Mouse (Mus musculus) intestine, embryonic 15.5 days (tissue): Measurements from ENCODE around the gene Hsd17b1. TPM values are rescaled to one million over a fixed set of nuclear protein-coding genes. Genes with fewer than 3 reads are reported as not detected.

Source experiments
- ATAC-seq: fragments of 200-750 bp; cut with Nextera tagmentation; 2 replicates; pipeline ENCODE4 v1.8.0; 2017; ENCODE audit warnings: moderate TSS enrichment, moderate library complexity
- H3K27ac ChIP-seq: fragments of 300-500 bp; sonication (generic); 2 replicates; pipeline ENCODE4 v1.5.1; 2015; ENCODE audit warnings: mild to moderate bottlenecking, inconsistent platforms
- H3K27me3 ChIP-seq: fragments of 300-500 bp; sonication (generic); replicated peaks from 2 replicates; pipeline ENCODE4 v1.6.1; 2015; ENCODE audit warnings: inconsistent platforms
- H3K36me3 ChIP-seq: fragments of 300-500 bp; sonication (generic); 2 replicates; pipeline ENCODE4 v1.6.1; 2015; ENCODE audit warnings: inconsistent platforms
- H3K4me1 ChIP-seq: fragments of 300-500 bp; sonication (generic); replicated peaks from 2 replicates; pipeline ENCODE4 v1.6.1; 2015; ENCODE audit warnings: inconsistent platforms
- H3K4me2 ChIP-seq: fragments of 300-500 bp; sonication (generic); replicated peaks from 2 replicates; pipeline ENCODE4 v1.6.1; 2015; ENCODE audit warnings: mild to moderate bottlenecking, inconsistent platforms
- H3K4me3 ChIP-seq: fragments of 300-500 bp; sonication (generic); replicated peaks from 2 replicates; pipeline ENCODE4 v1.5.1; 2015; ENCODE audit warnings: inconsistent platforms
- H3K9ac ChIP-seq: fragments of 300-500 bp; sonication (generic); 2 replicates; pipeline ENCODE4 v1.6.1; 2015; ENCODE audit warnings: inconsistent platforms
- H3K9me3 ChIP-seq: fragments of 300-500 bp; sonication (generic); 2 replicates; pipeline ENCODE4 v1.6.1; 2016; ENCODE audit warnings: inconsistent platforms
- WGBS: fragments of 180-500 bp; shearing (Covaris S2); methylation state at CpG from one replicate; pipeline ENCODE4 v1.1.7; 2015; 5-methylcytosine and 5-hydroxymethylcytosine counted together
- polyA plus RNA-seq: library from polyadenylated mRNA; unstranded; fragments of >200 nt; fragmentation: Nextera tagmentation; extraction: Ambion mirVana; gene quantifications from 2 replicates; pipeline ENCODE4 v1.2.1, GENCODE M21; 2015

Gene Hsd17b1
- polyA plus RNA-seq, 1 experiment from 2014 or later = not detected

DNA sequence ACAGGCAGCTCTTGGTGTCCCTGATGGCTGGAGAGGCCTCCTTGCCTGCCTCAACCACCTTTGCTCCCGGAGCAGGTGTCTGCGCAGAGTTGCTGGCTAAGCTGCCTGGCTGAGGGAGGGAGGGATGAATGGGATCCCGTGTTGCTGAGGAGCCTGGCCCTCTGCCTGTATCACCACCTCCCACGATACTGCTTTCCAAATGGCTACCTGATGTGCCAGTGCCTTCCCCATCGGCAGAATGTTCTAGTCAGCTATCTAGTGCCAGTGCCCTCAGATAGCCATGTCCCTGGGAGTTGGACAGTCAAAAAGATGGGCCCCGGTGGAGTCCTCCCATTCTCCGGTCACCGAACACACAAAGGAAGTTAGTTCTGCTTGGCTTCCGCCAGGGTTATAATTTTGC lies 27.9 kb upstream of the Hsd17b1 start:
- Histone ChIP-seq H3K36me3 (peaks cover 8% of the 10 kb centered on the region; the same call in 1 of the 2 replicates), H3K4me2 (no peak overlapping the region), H3K9ac (no peak overlapping the region), H3K27me3 (no peaks in the 10 kb centered on the region), H3K4me3 (no peak overlapping the region), H3K27ac (no peak overlapping the region), H3K9me3 (no peaks in the 10 kb centered on the region), H3K4me1 (0 out of 2 replicates have a peak, but pooled peaks cover 5% of the 10 kb centered on the region)
- 92% methylated on average over 9 of the region's 9 CpGs for WGBS
- ATAC-seq = no peak

DNA sequence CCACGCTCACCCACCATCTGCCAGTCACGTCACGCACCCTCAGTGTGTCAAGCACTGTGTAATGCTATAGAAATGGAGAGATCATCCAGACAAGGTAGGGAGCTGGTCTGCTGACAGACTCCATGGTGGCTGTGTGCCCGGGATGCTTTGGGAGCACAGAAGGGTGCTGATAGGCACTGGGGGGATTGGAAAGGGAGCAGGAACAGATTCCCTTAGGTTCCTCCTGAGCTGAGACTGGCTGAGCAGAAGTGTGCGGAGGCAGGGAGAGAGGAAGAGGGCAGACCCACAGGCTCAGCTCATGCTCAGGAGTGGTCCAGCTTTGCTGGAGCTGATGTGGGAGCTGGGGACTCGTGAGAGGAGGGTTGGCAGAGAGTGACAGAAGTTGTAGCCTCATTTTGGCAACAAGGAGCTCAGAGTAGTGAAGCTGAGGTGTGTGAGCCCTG lies 27.1 kb upstream of the Hsd17b1 start:
- peaks cover 5% of the 10 kb centered on the region; the same call in 1 of the 2 replicates for H3K36me3 ChIP-seq
- H3K4me3 ChIP-seq = no peak overlapping the region
- no peaks in the 10 kb centered on the region for H3K9me3 ChIP-seq
- 91% methylated on average over 6 of the region's 6 CpGs for WGBS
- no peak overlapping the region for H3K27ac ChIP-seq
- ATAC-seq = no peak
- H3K4me2 ChIP-seq = no peak overlapping the region
- H3K4me1 ChIP-seq = peaks cover 8% of the 10 kb centered on the region; the same call in 1 of the 2 replicates
- H3K9ac ChIP-seq = no peak overlapping the region
- no peaks in the 10 kb centered on the region for H3K27me3 ChIP-seq

DNA sequence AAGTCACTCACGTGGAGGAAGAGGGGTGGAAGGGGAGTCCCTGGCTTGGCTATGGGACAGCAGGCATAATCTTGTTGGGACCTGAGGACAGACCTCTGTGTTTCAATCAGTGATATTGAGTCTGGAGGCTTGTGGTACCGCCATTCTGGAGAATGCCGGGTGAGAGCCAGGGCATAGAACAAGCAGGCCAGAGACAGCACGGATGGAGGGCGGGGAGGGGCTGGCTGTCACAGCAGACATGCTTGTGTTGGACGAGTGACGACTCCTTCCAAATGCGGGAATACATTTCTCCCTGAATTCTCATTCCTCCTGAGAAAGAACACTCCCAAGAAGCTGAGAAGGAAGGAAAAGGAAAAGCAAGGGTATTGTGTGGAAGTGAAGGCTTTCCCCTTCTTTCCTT lies 26.6 kb upstream of the Hsd17b1 start:
- ATAC-seq = no peak
- peaks cover 5% of the 10 kb centered on the region; the same call in 1 of the 2 replicates for H3K36me3 ChIP-seq
- whole genome bisulfite sequencing = 85% methylated on average over 8 of the region's 8 CpGs
- no peak overlapping the region for H3K4me3 ChIP-seq
- H3K4me1 ChIP-seq = peaks cover 14% of the 10 kb centered on the region
- no peak overlapping the region for H3K4me2 ChIP-seq
- H3K9me3 ChIP-seq = no peaks in the 10 kb centered on the region
- H3K9ac ChIP-seq = no peak overlapping the region
- no peaks in the 10 kb centered on the region for H3K27me3 ChIP-seq
- no peak overlapping the region for H3K27ac ChIP-seq

DNA sequence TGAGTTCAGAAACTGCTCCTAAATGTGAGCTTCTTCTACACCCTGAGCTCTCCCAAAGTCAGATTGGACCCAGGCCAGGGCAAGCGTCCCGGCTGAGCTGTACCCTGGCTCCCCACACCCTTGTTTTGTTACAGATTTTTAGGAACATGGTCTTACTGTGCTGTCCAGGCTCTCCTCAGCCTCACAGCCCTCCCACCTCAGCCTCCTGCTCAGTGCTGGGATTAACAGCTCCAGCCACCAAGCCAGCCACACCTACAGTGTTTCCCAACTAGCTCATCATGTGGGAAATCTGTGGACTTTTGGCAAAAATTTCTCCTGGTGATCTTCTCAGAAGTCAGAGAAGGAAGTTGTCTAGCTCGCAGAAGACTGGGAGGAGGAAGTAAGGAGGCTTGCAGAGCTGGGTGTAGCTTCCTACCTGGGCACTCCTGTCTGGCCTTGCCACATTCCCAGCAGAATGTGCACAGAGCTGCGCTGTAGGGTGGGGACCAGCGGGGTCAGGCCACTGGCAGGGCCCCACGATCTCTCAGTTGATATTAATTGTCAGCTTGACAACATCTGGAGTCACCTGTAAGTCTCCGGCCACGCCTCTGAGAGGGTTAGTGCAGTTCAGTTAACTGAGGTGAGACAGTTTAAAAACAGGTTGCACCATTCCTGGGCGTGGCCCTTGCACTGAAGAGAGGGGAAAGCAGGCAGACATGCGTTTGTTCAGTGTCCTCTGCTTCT lies 25.3 kb upstream of the Hsd17b1 start:
- Histone ChIP-seq H3K9ac (no peak overlapping the region), H3K36me3 (peaks cover 5% of the 10 kb centered on the region; the same call in 1 of the 2 replicates), H3K4me2 (no peak overlapping the region), H3K9me3 (no peaks in the 10 kb centered on the region), H3K4me1 (peaks cover 26% of the 10 kb centered on the region), H3K4me3 (no peak overlapping the region), H3K27ac (peak overlapping the region; percentile 65), H3K27me3 (no peaks in the 10 kb centered on the region)
- 70% methylated on average over 10 of the region's 10 CpGs for WGBS
- peak; percentile 79 for ATAC-seq

DNA sequence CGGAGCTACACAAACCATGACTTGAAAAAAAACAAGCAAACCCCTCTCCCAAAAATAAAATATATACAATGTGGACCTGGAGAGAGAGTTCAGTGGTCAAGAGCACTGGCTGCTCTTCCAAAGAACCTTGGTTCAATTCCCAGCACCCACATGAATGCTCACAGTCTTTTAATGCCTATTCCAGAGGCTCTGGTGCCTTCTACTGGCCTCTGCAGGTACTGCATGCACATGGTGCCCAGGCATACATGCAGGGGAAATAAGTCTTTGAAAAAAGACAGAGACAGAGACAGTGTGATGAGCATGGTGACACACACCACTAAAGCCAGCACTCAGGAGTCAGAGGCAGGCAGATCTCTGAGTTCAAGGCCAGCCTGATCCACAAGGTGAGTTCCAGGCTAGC lies 24.2 kb upstream of the Hsd17b1 start:
- H3K27ac ChIP-seq = no peak overlapping the region
- 94% methylated on average over 1 of the region's 1 CpGs for WGBS
- ATAC-seq = no peak

DNA sequence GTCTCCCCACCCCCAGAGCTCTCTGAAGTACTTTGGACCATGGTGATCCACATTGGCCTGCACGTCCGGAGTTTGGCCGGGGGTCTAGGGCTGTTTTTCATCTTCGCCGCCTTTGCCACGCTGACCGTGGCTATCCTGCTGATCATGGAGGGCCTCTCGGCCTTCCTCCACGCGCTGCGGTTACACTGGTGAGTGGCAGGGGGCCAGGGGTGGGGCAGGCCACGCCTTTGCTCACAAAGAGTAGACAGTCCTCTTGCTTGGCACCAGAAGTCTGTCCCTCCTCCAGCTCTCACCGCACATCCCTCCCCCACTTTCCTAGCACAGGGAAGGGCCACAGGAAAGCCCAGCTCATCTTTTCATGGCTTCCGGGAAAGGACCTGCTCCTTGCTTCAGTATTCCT lies 22.8 kb upstream of the Hsd17b1 start:
- Histone ChIP-seq H3K4me1 (peaks cover 43% of the 10 kb centered on the region), H3K27ac (no peak overlapping the region)

More for the DNA sequence above, 24.2 kb upstream of the Hsd17b1 start:
- Histone ChIP-seq H3K4me3 (no peak overlapping the region), H3K4me1 (peaks cover 34% of the 10 kb centered on the region), H3K9ac (no peak overlapping the region), H3K9me3 (no peaks in the 10 kb centered on the region), H3K27me3 (no peaks in the 10 kb centered on the region), H3K36me3 (no peaks in the 10 kb centered on the region), H3K4me2 (no peak overlapping the region)

DNA sequence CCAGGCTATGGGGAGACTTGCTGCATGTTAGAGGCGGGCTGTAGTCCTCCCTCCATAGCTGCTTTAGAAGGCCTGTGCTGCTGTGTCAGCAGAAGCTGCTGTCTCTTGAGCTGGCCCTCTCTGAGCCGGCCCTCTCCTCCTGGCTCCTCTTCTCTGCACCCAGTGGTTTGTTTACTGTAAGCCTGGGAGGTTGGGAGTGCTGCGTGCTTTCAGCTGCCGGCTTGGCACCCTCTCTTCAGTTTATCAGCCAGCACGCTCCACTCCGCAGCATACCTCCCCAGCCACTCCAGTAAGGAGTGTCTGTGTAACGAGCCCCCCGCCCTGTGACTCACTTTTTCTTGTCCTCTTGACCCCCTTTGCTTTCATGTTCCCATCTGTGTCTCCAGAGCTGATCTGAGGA lies 21.3 kb upstream of the Hsd17b1 start:
- Histone ChIP-seq H3K27ac (peak overlapping the region; percentile 89), H3K9me3 (no peaks in the 10 kb centered on the region), H3K27me3 (no peaks in the 10 kb centered on the region), H3K4me2 (peak overlapping the region; percentile 22), H3K9ac (peak overlapping the region; percentile 8; the same call in 1 of the 2 replicates), H3K4me3 (no peak overlapping the region), H3K36me3 (no peaks in the 10 kb centered on the region), H3K4me1 (peaks cover 49% of the 10 kb centered on the region)
- WGBS = 21% methylated on average over 8 of the region's 8 CpGs
- peak; percentile 68 for ATAC-seq

More for the DNA sequence above, 22.8 kb upstream of the Hsd17b1 start:
- Histone ChIP-seq H3K9ac (no peak overlapping the region), H3K4me3 (no peak overlapping the region), H3K4me2 (no peak overlapping the region), H3K27me3 (no peaks in the 10 kb centered on the region), H3K36me3 (no peaks in the 10 kb centered on the region), H3K9me3 (no peaks in the 10 kb centered on the region)
- 73% methylated on average over 14 of the region's 14 CpGs for WGBS
- no peak for ATAC-seq

DNA sequence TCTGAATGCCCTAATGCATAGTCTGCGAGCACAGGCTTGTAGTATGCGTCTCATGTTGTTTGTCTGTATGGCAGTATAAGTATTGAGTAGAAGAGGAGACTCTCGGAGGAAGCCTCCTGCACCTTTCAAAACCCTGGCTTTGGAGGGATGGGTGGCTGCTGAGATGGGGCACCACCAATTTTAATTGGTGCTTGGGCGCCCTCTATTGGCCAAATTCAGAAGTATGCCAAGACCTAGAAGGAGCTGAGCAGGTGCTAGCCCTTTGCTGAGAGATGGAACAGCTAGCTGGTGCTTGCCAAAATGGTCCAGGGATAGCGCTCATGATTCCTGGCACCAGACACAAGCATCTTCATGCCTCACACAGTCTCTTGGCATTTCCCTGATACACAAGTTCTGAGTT lies 20.4 kb upstream of the Hsd17b1 start:
- Histone ChIP-seq H3K27ac (peak overlapping the region; percentile 89), H3K36me3 (no peaks in the 10 kb centered on the region), H3K4me3 (no peak overlapping the region), H3K4me1 (peaks cover 55% of the 10 kb centered on the region), H3K27me3 (no peaks in the 10 kb centered on the region), H3K9me3 (no peaks in the 10 kb centered on the region), H3K9ac (no peak overlapping the region), H3K4me2 (no peak overlapping the region)
- ATAC-seq = no peak
- WGBS = 25% methylated on average over 5 of the region's 5 CpGs

DNA sequence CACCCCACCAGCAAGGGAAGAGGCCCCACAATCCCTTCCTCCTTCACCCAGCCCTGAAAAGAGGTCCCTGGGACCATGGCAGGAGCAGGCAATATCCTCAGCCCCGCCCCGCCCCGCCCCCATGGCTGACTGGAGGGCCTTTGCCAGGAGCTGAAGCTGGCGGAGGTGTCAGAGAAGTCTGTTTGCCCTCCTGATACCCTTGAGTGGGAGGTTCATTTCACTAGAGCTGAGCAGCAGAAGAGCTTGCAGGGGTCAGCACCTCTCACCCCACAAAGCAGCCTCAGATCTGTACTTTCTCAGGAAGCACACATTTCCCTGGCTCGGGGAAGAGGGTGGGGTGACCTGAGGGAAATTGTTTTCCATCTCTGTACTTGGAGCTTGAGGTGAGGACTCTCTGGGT lies 19.5 kb upstream of the Hsd17b1 start:
- 48% methylated on average over 5 of the region's 5 CpGs for WGBS
- peak overlapping the region; percentile 83 for H3K27ac ChIP-seq
- H3K27me3 ChIP-seq = no peaks in the 10 kb centered on the region
- H3K4me3 ChIP-seq = no peak overlapping the region
- peaks cover 62% of the 10 kb centered on the region for H3K4me1 ChIP-seq
- H3K4me2 ChIP-seq = peak overlapping the region; percentile 15; the same call in 1 of the 2 replicates
- H3K36me3 ChIP-seq = no peaks in the 10 kb centered on the region
- no peak overlapping the region for H3K9ac ChIP-seq
- ATAC-seq = peak; percentile 23; the same call in 1 of the 2 replicates
- no peaks in the 10 kb centered on the region for H3K9me3 ChIP-seq

DNA sequence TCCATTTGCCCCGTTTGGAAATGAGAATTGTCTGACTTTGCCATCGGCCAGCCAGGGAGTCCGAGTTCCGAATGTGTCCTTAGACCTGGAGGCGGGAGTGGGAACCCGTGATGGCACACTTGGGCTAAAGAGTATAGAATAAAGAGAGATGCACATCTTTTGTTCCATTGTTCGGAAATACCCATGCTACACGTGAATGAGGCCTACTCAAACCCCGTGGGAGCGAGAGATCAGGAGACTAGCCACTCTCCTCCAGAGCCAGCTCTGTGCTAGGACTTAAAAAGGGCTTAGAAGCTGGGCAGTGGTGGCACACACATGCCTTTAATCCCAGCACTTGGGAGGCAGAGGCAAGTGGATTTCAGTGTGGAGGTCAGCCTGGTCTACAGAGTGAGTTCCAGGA lies 18.7 kb upstream of the Hsd17b1 start:
- no peak for ATAC-seq
- Histone ChIP-seq H3K4me1 (peaks cover 69% of the 10 kb centered on the region), H3K9ac (no peak overlapping the region)

DNA sequence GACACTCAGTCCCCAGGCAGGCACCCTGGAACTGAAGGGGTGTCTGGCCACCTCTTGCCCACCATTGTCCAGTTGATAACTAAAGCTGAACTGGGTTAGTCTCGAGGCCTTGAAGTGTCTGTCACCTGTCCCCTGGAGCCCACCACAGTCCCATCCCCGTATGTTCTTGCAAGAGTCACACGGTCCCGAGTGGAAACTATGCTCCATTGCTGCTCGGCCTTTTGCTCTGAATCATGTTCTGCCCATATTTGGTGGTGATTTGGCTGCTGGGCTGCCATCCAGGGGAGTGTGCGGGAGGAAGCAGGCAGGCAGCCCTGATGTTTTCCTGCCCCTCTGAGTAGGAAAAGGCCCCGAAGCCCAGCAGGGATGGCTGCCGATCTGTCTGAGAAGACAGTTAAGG lies 18.1 kb upstream of the Hsd17b1 start:
- ATAC-seq = no peak
- Histone ChIP-seq H3K27me3 (no peaks in the 10 kb centered on the region), H3K36me3 (no peaks in the 10 kb centered on the region), H3K4me2 (no peak overlapping the region), H3K9ac (no peak overlapping the region), H3K9me3 (no peaks in the 10 kb centered on the region), H3K4me1 (peaks cover 73% of the 10 kb centered on the region), H3K4me3 (no peak overlapping the region), H3K27ac (peak overlapping the region; percentile 83)
- 45% methylated on average over 8 of the region's 8 CpGs for WGBS

More for the DNA sequence above, 18.7 kb upstream of the Hsd17b1 start:
- Histone ChIP-seq H3K9me3 (no peaks in the 10 kb centered on the region), H3K4me2 (no peak overlapping the region), H3K36me3 (no peaks in the 10 kb centered on the region), H3K27ac (peak overlapping the region; percentile 83), H3K4me3 (no peak overlapping the region), H3K27me3 (no peaks in the 10 kb centered on the region)
- 80% methylated on average over 10 of the region's 10 CpGs for WGBS

DNA sequence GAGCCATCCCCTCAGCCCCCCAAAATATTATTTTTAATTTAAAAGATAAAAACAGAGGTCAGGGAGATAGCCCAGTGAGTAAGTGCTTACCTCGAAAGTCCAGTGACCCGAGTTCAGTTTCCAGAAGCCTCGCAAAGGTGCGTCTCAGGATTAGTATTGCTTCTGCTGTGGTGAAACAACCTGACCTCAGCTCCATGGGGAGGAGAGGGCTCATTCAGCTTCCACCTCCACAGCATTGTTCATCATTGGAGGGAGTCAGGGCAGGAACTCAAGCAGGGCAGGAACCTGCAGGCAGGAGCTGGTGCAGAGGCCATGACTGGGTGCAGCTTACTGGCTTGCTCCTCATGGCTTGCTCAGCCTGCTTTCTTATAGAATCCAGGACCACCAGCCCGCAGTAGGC lies 17.2 kb upstream of the Hsd17b1 start:
- ATAC-seq = no peak
- Histone ChIP-seq H3K27me3 (no peaks in the 10 kb centered on the region), H3K9me3 (no peaks in the 10 kb centered on the region), H3K27ac (peak overlapping the region; percentile 99), H3K4me2 (no peak overlapping the region), H3K4me1 (peaks cover 71% of the 10 kb centered on the region), H3K36me3 (no peaks in the 10 kb centered on the region), H3K4me3 (no peak overlapping the region), H3K9ac (no peak overlapping the region)
- WGBS = 85% methylated on average over 5 of the region's 5 CpGs
